In the genomic region with DNA sequence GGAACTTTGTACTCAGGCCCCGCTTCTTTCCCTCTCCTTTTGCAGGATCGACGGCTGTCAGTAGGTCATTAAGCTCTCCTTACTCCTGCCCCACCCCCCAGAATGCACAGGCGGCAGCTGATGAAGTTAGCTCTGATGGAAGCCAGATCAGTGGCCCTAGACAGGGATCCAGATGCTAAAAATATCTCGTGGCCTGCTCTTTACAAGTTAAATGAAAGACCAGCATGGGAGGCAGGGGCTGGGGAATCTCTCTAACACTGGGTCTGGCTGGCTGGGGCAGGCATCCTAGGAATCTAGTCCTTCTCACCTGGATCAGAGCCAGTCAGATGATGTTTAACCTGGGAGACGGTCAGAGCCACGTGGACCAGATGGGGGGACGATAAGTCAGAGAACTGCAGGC, we compare ENCODE assay signal across 11 mouse cellular contexts. TPM values are rescaled to one million over a fixed set of nuclear protein-coding genes. Genes with fewer than 3 reads are reported as not detected.
DNase-seq lines count a peak whose midpoint lies in the region; ATAC-seq and TF ChIP-seq lines count a peak whose summit lies in the region.
"Had no signal": no experiment of that assay in that cellular context is flagged by ENCODE, and none has a peak within 500 bp of the region (broad histone marks: within the 10 kb centered on the region; RNA-seq: fewer than 3 reads in every experiment).

No protein-coding gene starts in this region.

- H3K9me3 ChIP-seq in lung, embryonic 16.5 days (ENCODE audit: control insufficient read depth, low read length), result no peaks in the 10 kb centered on the region
- H3K9me3 ChIP-seq in heart, embryonic 14.5 days (ENCODE audit: control insufficient read depth, low read length), result no peaks in the 10 kb centered on the region

- H3K4me2 ChIP-seq in lung, embryonic 16.5 days (ENCODE audit: low read depth, low read length), result no peak overlapping the region
- H3K4me2 ChIP-seq in heart, embryonic 14.5 days (ENCODE audit: low read length), result peak overlapping the region; percentile 19; the same call in 1 of the 2 replicates
- H3K4me2 ChIP-seq: midbrain, embryonic 11.5 days had no signal

- H3K9ac ChIP-seq in lung, embryonic 16.5 days (ENCODE audit: low read length), result no peak overlapping the region
- no peak overlapping the region for H3K9ac ChIP-seq in heart, embryonic 14.5 days (ENCODE audit: low read length)

- TF ChIP-seq POLR2A in lung, adult 2 months (IDR thresholded peaks at IDR 0.05; ENCODE audit: borderline replicate concordance, extremely low read depth, low read depth, low read length), result no peak

- no peak for DNase-seq in lung, adult 2 months
- peak; percentile 74 to 87 for DNase-seq in kidney, postnatal 25 days
- no peak for DNase-seq in urinary bladder, adult 2 months (ENCODE audit: low spot score)
- DNase-seq in adrenal gland, postnatal 25 days, result no peak
- DNase-seq in layer of hippocampus, adult 9-10 months (ENCODE audit: low spot score), result no peak
- DNase-seq: adrenal gland, adult 8-10 months; cerebellum, postnatal 25 days had no signal

- ATAC-seq in lung, embryonic 16.5 days (ENCODE audit: low read depth), result peak; percentile 86
- ATAC-seq in heart, embryonic 14.5 days (ENCODE audit: insufficient number of reproducible peaks, insufficient read depth, low FRiP score, low read depth), result peak; percentile 86
- no peak for ATAC-seq in megakaryocyte, adult 5-6 weeks (ENCODE audit: poor library complexity, severe bottlenecking)

- no peaks in the 10 kb centered on the region for H3K36me3 ChIP-seq in lung, embryonic 16.5 days (ENCODE audit: control insufficient read depth, insufficient read depth, low read length)
- no peaks in the 10 kb centered on the region for H3K36me3 ChIP-seq in heart, embryonic 14.5 days (ENCODE audit: control insufficient read depth, insufficient read depth, low read length)

- 0 out of 2 replicates have a peak, but pooled peaks cover 3% of the 10 kb centered on the region for H3K4me1 ChIP-seq in lung, embryonic 16.5 days (replicated peaks; ENCODE audit: control insufficient read depth, insufficient read depth, low read length)
- 0 out of 2 replicates have a peak, but pooled peaks cover 2% of the 10 kb centered on the region for H3K4me1 ChIP-seq in lung, adult 2 months (ENCODE audit: control insufficient read depth, insufficient read depth, low read length)
- peaks cover 33 to 48% of the 10 kb centered on the region in 2 experiments for H3K4me1 ChIP-seq in heart, embryonic 14.5 days (ENCODE audit: control insufficient read depth in 2 of 2, insufficient read depth in 2 of 2, low read length in 2 of 2)

- no peaks in the 10 kb centered on the region for H3K27me3 ChIP-seq in lung, embryonic 16.5 days (ENCODE audit: control insufficient read depth, insufficient read depth, low read depth, low read length)
- no peaks in the 10 kb centered on the region for H3K27me3 ChIP-seq in heart, embryonic 14.5 days (ENCODE audit: control insufficient read depth, insufficient read depth, low read length)

- peak overlapping the region; percentile 37; the same call in 1 of the 2 replicates for H3K27ac ChIP-seq in lung, embryonic 16.5 days (ENCODE audit: low read length)
- H3K27ac ChIP-seq in heart, embryonic 14.5 days (replicated peaks in 1 of 2; ENCODE audit: control insufficient read depth in 1 of 2, insufficient read depth in 1 of 2, low read depth in 2 of 2, low read length in 2 of 2), result peak overlapping the region; percentile 91 to 94

- 16% methylated on average over 8 of the region's 8 CpGs for WGBS in lung, embryonic 16.5 days
- WGBS in lung, adult 2 months, result 45% methylated on average over 8 of the region's 8 CpGs
- 14% methylated on average over 8 of the region's 8 CpGs for WGBS in heart, embryonic 14.5 days

- no peak overlapping the region for H3K4me3 ChIP-seq in lung, embryonic 16.5 days (ENCODE audit: low read length)
- H3K4me3 ChIP-seq in lung, adult 2 months (replicated peaks; ENCODE audit: extremely low read depth, low read depth, low read length), result no peak overlapping the region
- H3K4me3 ChIP-seq in heart, embryonic 14.5 days (ENCODE audit: control insufficient read depth in 1 of 2, insufficient read depth in 1 of 2, low read depth in 1 of 2, low read length in 2 of 2), result no peak overlapping the region

- TF ChIP-seq CTCF in lung, adult 2 months (IDR thresholded peaks at IDR 0.05; ENCODE audit: insufficient read depth, low read length), result no peak

RNA-seq across cellular contexts. Expression of a gene that starts 36.7 kb away (rescaled TPM):
- 12.8 and 13.8 TPM in 2 replicates for polyA plus RNA-seq in lung, embryonic 16.5 days (2015; fragmentation: Nextera tagmentation; extraction: Ambion mirVana)
- polyA plus RNA-seq in lung, adult 2 months (2012; rRNA removed), result 36.6 and 48.5 TPM in 2 replicates
- polyA plus RNA-seq in heart, embryonic 14.5 days (2014; fragmentation: Nextera tagmentation; extraction: Ambion mirVana), result 14.7 and 15.4 TPM in 2 replicates
- polyA plus RNA-seq in urinary bladder, adult 2 months (2012; rRNA removed), result 30.4 and 36.6 TPM in 2 replicates
- 37.1 and 47.8 TPM in 2 replicates for total RNA-seq in adrenal gland, postnatal 25 days (2021)
- 40.5 and 46.9 TPM in 2 replicates for total RNA-seq in megakaryocyte, adult 5-6 weeks (2015)
- 58.8 and 60.6 TPM in 2 replicates for total RNA-seq in megakaryocyte, adult 5-6 weeks (2017)

Comparison
In these comparisons a context has a peak if more than half of its experiments do, and no peak if none do; other contexts are left out.
1. DNase-seq: peak in kidney, postnatal 25 days (2 of 2); none in lung, adult 2 months (single experiment), urinary bladder, adult 2 months (single experiment), adrenal gland, postnatal 25 days (single experiment) and layer of hippocampus, adult 9-10 months (single experiment).